Mouse (Mus musculus): ENCODE results near the gene Gse1.
A peak's percentile ranks its signal among the peaks of the same experiment; 100 is the strongest.

Gene Gse1

DNA sequence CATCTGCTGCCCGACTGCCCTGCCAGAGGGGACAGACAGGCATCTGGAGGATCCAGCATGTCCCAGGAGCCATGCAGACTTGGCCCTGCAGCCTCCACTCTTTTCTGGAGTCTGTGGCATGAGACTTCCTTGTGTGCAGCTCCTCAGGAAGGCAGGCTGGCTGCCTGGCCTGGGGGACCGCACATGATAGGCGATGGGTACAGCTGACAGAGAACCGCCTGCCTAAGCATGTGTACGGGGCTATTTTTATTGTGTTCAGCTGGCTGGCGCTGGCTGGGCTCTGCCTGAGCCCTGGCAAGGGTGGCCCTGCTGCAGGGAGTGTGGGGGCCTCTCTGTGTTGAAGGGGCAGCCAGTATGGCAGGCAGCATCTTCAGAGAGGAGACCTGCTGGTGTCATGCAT lies 256.2 kb downstream of the Gse1 start:
- TF ChIP-seq CTCF (conservative IDR thresholded peaks at IDR 0.05; ENCODE audit: low read length) (no peak), NANOG (IDR thresholded peaks at IDR 0.05; ENCODE audit: borderline replicate concordance, low read length) (no peak)
- Histone ChIP-seq H3K9me3 (ENCODE audit: low read length) (peaks cover 7% of the 10 kb centered on the region), H3K4me3 (replicated peaks; ENCODE audit: low read length) (no peak overlapping the region), H3K4me1 (replicated peaks; ENCODE audit: low read depth, low read length) (peaks cover 37% of the 10 kb centered on the region), H3K27me3 (ENCODE audit: insufficient read depth, low read length) (peaks cover 45% of the 10 kb centered on the region), H3K36me3 (ENCODE audit: insufficient read depth, low read length) (no peaks in the 10 kb centered on the region)

GRCm38 (mm10) chr8:120485116-120485515 lies 256.9 kb downstream of the Gse1 start:
- Histone ChIP-seq H3K9me3 (ENCODE audit: low read length) (peaks cover 7% of the 10 kb centered on the region), H3K4me1 (replicated peaks; ENCODE audit: low read depth, low read length) (peaks cover 44% of the 10 kb centered on the region), H3K4me3 (replicated peaks; ENCODE audit: low read length) (no peak overlapping the region), H3K27me3 (ENCODE audit: insufficient read depth, low read length) (peaks cover 52% of the 10 kb centered on the region), H3K36me3 (ENCODE audit: insufficient read depth, low read length) (no peaks in the 10 kb centered on the region)
- TF ChIP-seq NANOG (IDR thresholded peaks at IDR 0.05; ENCODE audit: borderline replicate concordance, low read length) (no peak), POU5F1 (IDR thresholded peaks at IDR 0.05; ENCODE audit: borderline replicate concordance, low read length) (no peak), CTCF (conservative IDR thresholded peaks at IDR 0.05; ENCODE audit: low read length) (no peak)

DNA sequence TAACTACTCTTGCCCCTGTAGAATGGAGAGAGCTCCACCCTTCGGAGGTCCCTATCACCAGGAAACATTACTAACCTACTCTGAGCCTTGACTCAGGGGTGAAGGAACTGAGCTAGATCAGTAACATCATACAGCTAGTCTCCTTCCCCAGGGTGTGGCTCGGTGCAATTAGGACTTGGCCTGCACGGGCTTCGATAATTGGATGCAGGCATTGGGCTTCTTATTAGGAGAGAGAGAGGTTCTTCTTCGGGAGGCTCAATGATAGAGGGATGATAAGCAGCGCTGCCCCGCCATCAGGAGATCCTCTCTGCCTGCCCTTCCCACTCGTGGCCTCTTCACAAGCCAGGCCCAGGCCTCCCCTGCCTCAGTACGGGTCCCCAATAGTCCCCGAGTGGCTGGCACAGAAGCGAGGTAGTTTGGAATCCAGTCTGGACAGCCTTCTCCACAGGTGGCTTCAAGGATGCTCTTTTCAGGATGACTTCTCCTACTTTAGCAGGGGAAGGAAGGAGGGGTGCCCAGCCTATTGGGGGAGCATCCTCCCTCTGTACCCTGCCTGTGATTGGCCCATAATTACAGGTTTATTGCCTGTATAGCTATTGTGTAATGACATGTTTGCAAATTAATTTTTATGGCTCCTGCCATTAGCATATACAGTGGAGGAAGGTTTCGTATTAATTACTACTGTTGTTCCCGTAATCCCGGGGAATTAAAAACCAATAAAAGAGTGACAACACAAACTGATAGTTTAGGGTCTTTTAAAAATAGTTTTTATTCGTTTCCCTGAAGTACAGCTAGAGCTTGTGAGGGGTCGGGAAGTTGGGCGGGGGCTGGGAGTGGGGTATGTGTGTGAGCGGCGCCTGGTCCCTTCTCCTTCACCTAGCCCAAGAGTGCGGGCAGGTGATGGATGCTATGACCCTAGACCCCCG lies 257.6 kb downstream of the Gse1 start:
- Histone ChIP-seq H3K36me3 (ENCODE audit: insufficient read depth, low read length) (no peaks in the 10 kb centered on the region), H3K4me3 (replicated peaks; ENCODE audit: low read length) (peak overlapping the region; percentile 88), H3K4me1 (replicated peaks; ENCODE audit: low read depth, low read length) (peaks cover 51% of the 10 kb centered on the region), H3K27me3 (ENCODE audit: insufficient read depth, low read length) (peaks cover 59% of the 10 kb centered on the region), H3K9me3 (ENCODE audit: low read length) (peaks cover 7% of the 10 kb centered on the region)
- TF ChIP-seq NANOG (IDR thresholded peaks at IDR 0.05; ENCODE audit: borderline replicate concordance, low read length) (no peak), POU5F1 (IDR thresholded peaks at IDR 0.05; ENCODE audit: borderline replicate concordance, low read length) (no peak), CTCF (conservative IDR thresholded peaks at IDR 0.05; ENCODE audit: low read length) (no peak)

DNA sequence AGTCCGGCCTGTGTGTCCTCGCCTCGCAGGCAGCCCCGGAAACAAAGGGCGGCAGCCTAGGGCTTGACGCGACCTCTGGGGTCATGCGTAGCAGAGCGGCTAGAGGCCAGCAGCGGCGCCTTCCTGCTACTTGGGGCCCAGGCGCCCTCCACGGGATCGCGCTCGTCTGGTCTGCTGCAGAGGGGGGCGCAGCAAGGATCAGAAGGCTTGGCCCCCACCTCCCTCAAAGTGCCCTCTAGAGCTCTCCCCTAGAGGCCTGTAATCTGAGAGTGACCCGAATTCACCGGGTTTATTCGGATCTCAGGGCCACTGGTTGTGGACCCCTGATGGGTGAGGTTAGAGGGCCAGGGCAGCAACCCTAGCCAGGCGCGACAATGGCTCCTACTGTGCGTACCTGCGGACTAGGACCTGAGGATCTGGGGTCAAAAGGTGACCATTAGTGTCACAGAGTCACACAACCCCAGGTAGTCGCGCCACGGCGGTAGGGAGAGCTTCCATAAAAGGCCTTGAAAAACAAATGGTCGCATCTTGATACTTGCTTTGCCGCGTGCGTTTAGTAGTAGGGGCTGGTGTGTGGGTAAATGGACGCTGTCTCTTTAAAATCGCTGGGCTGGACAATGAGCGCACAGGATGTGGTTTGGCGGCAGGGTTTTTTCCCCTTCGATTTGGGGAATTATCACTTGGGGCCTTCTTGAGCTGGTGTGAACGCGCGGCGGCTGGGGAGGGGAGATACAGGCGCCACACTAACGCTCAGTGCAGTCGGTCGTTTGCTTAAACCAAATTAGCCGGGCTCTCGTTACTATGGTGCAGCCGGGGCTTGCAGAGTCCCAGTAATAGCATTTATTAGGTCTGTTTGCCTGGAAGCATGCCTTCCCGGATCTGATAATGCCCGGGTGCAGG lies 258.5 kb downstream of the Gse1 start:
- no peak for TF ChIP-seq CTCF (conservative IDR thresholded peaks at IDR 0.05; ENCODE audit: low read length)
- no peak for TF ChIP-seq POU5F1 (IDR thresholded peaks at IDR 0.05; ENCODE audit: borderline replicate concordance, low read length)
- TF ChIP-seq NANOG (IDR thresholded peaks at IDR 0.05; ENCODE audit: borderline replicate concordance, low read length) = no peak
- peaks cover 68% of the 10 kb centered on the region for H3K27me3 ChIP-seq (ENCODE audit: insufficient read depth, low read length)
- no peaks in the 10 kb centered on the region for H3K36me3 ChIP-seq (ENCODE audit: insufficient read depth, low read length)
- peaks cover 60% of the 10 kb centered on the region for H3K4me1 ChIP-seq (replicated peaks; ENCODE audit: low read depth, low read length)
- peaks cover 7% of the 10 kb centered on the region for H3K9me3 ChIP-seq (ENCODE audit: low read length)
- peak overlapping the region; percentile 88 for H3K4me3 ChIP-seq (replicated peaks; ENCODE audit: low read length)

DNA sequence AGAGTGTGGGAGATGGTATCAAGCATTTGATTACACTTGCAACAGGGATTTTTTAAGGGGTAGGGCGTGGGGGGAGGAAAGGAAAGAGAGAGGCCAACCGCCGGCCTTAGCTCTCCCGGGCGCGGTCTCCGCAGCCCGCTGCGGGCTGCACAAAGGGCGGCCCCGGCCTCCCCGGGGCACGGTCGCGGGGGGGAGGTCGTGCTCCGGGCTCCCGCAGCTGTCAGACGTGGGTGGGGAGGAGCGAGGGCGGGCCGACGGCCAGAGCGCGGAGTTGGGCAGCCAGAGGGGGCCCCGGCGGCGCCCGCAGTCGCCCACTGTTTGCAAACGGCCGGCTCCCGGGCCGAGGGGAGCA lies 259.1 kb downstream of the Gse1 start:
- Histone ChIP-seq H3K36me3 (ENCODE audit: insufficient read depth, low read length) (no peaks in the 10 kb centered on the region), H3K4me3 (replicated peaks; ENCODE audit: low read length) (peak overlapping the region; percentile 88), H3K9me3 (ENCODE audit: low read length) (peaks cover 2% of the 10 kb centered on the region), H3K4me1 (replicated peaks; ENCODE audit: low read depth, low read length) (peaks cover 64% of the 10 kb centered on the region), H3K27me3 (ENCODE audit: insufficient read depth, low read length) (peaks cover 68% of the 10 kb centered on the region)
- TF ChIP-seq POU5F1 (IDR thresholded peaks at IDR 0.05; ENCODE audit: borderline replicate concordance, low read length) (no peak), CTCF (conservative IDR thresholded peaks at IDR 0.05; ENCODE audit: low read length) (no peak), NANOG (IDR thresholded peaks at IDR 0.05; ENCODE audit: borderline replicate concordance, low read length) (no peak)

- Histone ChIP-seq H3K27me3 (ENCODE audit: insufficient read depth, low read length) (peaks cover 68% of the 10 kb centered on the region), H3K4me3 (replicated peaks; ENCODE audit: low read length) (peak overlapping the region; percentile 88), H3K4me1 (replicated peaks; ENCODE audit: low read depth, low read length) (peaks cover 70% of the 10 kb centered on the region), H3K36me3 (ENCODE audit: insufficient read depth, low read length) (no peaks in the 10 kb centered on the region), H3K9me3 (ENCODE audit: low read length) (no peaks in the 10 kb centered on the region; the same call in 1 of the 2 replicates)
- TF ChIP-seq CTCF (conservative IDR thresholded peaks at IDR 0.05; ENCODE audit: low read length) (no peak), NANOG (IDR thresholded peaks at IDR 0.05; ENCODE audit: borderline replicate concordance, low read length) (no peak), POU5F1 (IDR thresholded peaks at IDR 0.05; ENCODE audit: borderline replicate concordance, low read length) (no peak)
Observed at GRCm38 (mm10) chr8:120487729-120488510, 259.7 kb downstream of the Gse1 start.

- Histone ChIP-seq H3K36me3 (ENCODE audit: insufficient read depth, low read length) (no peaks in the 10 kb centered on the region), H3K4me1 (replicated peaks; ENCODE audit: low read depth, low read length) (peaks cover 76% of the 10 kb centered on the region), H3K9me3 (ENCODE audit: low read length) (no peaks in the 10 kb centered on the region), H3K4me3 (replicated peaks; ENCODE audit: low read length) (peak overlapping the region; percentile 88), H3K27me3 (ENCODE audit: insufficient read depth, low read length) (peaks cover 66% of the 10 kb centered on the region)
- TF ChIP-seq NANOG (IDR thresholded peaks at IDR 0.05; ENCODE audit: borderline replicate concordance, low read length) = no peak
- TF ChIP-seq POU5F1 (IDR thresholded peaks at IDR 0.05; ENCODE audit: borderline replicate concordance, low read length) = no peak
- TF ChIP-seq CTCF (conservative IDR thresholded peaks at IDR 0.05; ENCODE audit: low read length) = no peak
Observed at GRCm38 (mm10) chr8:120488636-120489131, 260.4 kb downstream of the Gse1 start.

Data from E14TG2a.4 (cell line).